Mouse (Mus musculus) MEL (cell line): Measurements from ENCODE around the gene Agpat1. TPM values are rescaled to one million over a fixed set of nuclear protein-coding genes. Genes with fewer than 3 reads are reported as not detected.

ENCODE experiments used
- DNase-seq: peaks from one replicate; pipeline ENCODE4 v3.0.0; 2011; ENCODE audit warnings: low read depth, low spot score
- H3K27ac ChIP-seq: 2 replicates; pipeline ENCODE4 v1.5.1; 2012; ENCODE audit warnings: low read depth, mild to moderate bottlenecking, control low read depth, low read length, moderate library complexity; ENCODE audit not compliant: control insufficient read depth
- H3K27me3 ChIP-seq, 2 experiments: fragments of 150-350 bp in 1 of 2; sonication (generic) in 1 of 2; 2 replicates each; pipeline ENCODE4 v1.6.1; 2012; ENCODE audit warnings: low read length in 2 of 2, mild to moderate bottlenecking in 2 of 2, improper control_type of control experiment in 1 of 2, moderate library complexity in 1 of 2; ENCODE audit not compliant: insufficient read depth in 2 of 2, control insufficient read depth in 1 of 2
- H3K36me3 ChIP-seq, 2 experiments: 2 replicates each; pipeline ENCODE4 v1.6.1; 2012 to 2014; ENCODE audit warnings: low read length in 2 of 2, improper control_type of control experiment in 1 of 2, inconsistent platforms in 1 of 2, mild to moderate bottlenecking in 1 of 2; ENCODE audit not compliant: insufficient read depth in 2 of 2, control insufficient read depth in 1 of 2
- H3K4me1 ChIP-seq, 2 experiments: fragments of 150-350 bp in 1 of 2; sonication (generic) in 1 of 2; 2 replicates each; pipeline ENCODE4 v1.6.1; 2012; ENCODE audit warnings: low read length in 2 of 2, improper control_type of control experiment in 1 of 2, mild to moderate bottlenecking in 1 of 2; ENCODE audit not compliant: insufficient read depth in 2 of 2, control insufficient read depth in 1 of 2
- H3K4me3 ChIP-seq, 2 experiments: fragments of 150-350 bp in 1 of 2; sonication (generic) in 1 of 2; 2 replicates each; pipeline ENCODE4 v1.5.1; 2012; ENCODE audit warnings: low read depth in 2 of 2, low read length in 2 of 2, mild to moderate bottlenecking in 2 of 2, moderate library complexity in 2 of 2, control low read depth in 1 of 2, improper control_type of control experiment in 1 of 2; ENCODE audit not compliant: control insufficient read depth in 1 of 2, insufficient read depth in 1 of 2
- H3K79me2 ChIP-seq: 2 replicates; pipeline ENCODE4 v1.6.1; 2012; ENCODE audit warnings: mild to moderate bottlenecking, low read length, moderate library complexity; ENCODE audit not compliant: control insufficient read depth, poor library complexity, insufficient read depth
- H3K9ac ChIP-seq: 2 replicates; pipeline ENCODE4 v1.6.1; 2012; ENCODE audit warnings: low read depth, mild to moderate bottlenecking, control low read depth, low read length, moderate library complexity; ENCODE audit not compliant: control insufficient read depth, poor library complexity, severe bottlenecking
- H3K9me3 ChIP-seq: fragments of 150-350 bp; sonication (generic); replicated peaks from 2 replicates; pipeline ENCODE4 v1.6.1; 2012; ENCODE audit warnings: mild to moderate bottlenecking, low read length, improper control_type of control experiment, moderate library complexity; ENCODE audit not compliant: insufficient read depth
- E2F4 ChIP-seq: IDR thresholded peaks from 2 replicates; pipeline ENCODE4 v1.6.1; 2011; ENCODE audit warnings: low read depth, low read length, improper control_type of control experiment, borderline replicate concordance
- ELF1 ChIP-seq: IDR thresholded peaks from 2 replicates; pipeline ENCODE4 v1.6.1; 2014; ENCODE audit warnings: low read depth, mild to moderate bottlenecking, inconsistent platforms, low read length, improper control_type of control experiment, moderate library complexity
- EP300 ChIP-seq, 2 experiments: IDR thresholded peaks; 2 replicates each; pipeline ENCODE4 v1.6.1; 2011; ENCODE audit warnings: improper control_type of control experiment in 2 of 2, low read length in 2 of 2, low read depth in 1 of 2, mild to moderate bottlenecking in 1 of 2
- ETS1 ChIP-seq: IDR thresholded peaks from 2 replicates; pipeline ENCODE4 v1.6.1; 2012; ENCODE audit warnings: low read depth, mild to moderate bottlenecking, inconsistent platforms, low read length, improper control_type of control experiment, moderate library complexity
- HCFC1 ChIP-seq: IDR thresholded peaks from 2 replicates; pipeline ENCODE4 v1.6.1; 2012; ENCODE audit warnings: low read depth, mild to moderate bottlenecking, inconsistent platforms, low read length, improper control_type of control experiment, moderate library complexity
- JUND ChIP-seq: IDR thresholded peaks from 2 replicates; pipeline ENCODE4 v1.6.1; 2011; ENCODE audit warnings: low read depth, mild to moderate bottlenecking, improper control_type of control experiment, low read length
- MAFK ChIP-seq: IDR thresholded peaks from 2 replicates; pipeline ENCODE4 v1.6.1; 2011; ENCODE audit warnings: low read depth, mild to moderate bottlenecking, low read length, improper control_type of control experiment, borderline replicate concordance
- MAX ChIP-seq: IDR thresholded peaks from 2 replicates; pipeline ENCODE4 v1.6.1; 2011; ENCODE audit warnings: low read length, improper control_type of control experiment
- MAZ ChIP-seq: IDR thresholded peaks from 2 replicates; pipeline ENCODE4 v1.6.1; 2012; ENCODE audit warnings: low read depth, mild to moderate bottlenecking, inconsistent platforms, low read length, improper control_type of control experiment
- MXI1 ChIP-seq: IDR thresholded peaks from 2 replicates; pipeline ENCODE4 v1.6.1; 2011; ENCODE audit warnings: mild to moderate bottlenecking, low read depth, low read length, improper control_type of control experiment
- NELFE ChIP-seq: IDR thresholded peaks from 2 replicates; pipeline ENCODE4 v1.6.1; 2011; ENCODE audit warnings: low read depth, low read length, improper control_type of control experiment
- NRF1 ChIP-seq: IDR thresholded peaks from 2 replicates; pipeline ENCODE4 v1.6.1; 2014; ENCODE audit warnings: low read depth, mild to moderate bottlenecking, inconsistent platforms, low read length, improper control_type of control experiment, moderate library complexity; ENCODE audit not compliant: poor library complexity, insufficient read depth, severe bottlenecking
- POLR2A ChIP-seq, 2 experiments: IDR thresholded peaks; 2 replicates each; pipeline ENCODE4 v1.6.1; 2011 to 2012; ENCODE audit warnings: low read length in 2 of 2, mild to moderate bottlenecking in 2 of 2, control low read depth in 1 of 2, improper control_type of control experiment in 1 of 2, low read depth in 1 of 2, moderate library complexity in 1 of 2; ENCODE audit not compliant: control insufficient read depth in 1 of 2, insufficient read depth in 1 of 2, poor library complexity in 1 of 2
- POLR2AphosphoS2 ChIP-seq: IDR thresholded peaks from 2 replicates; pipeline ENCODE4 v1.6.1; 2011; ENCODE audit warnings: low read length, improper control_type of control experiment
- SIN3A ChIP-seq: IDR thresholded peaks from 2 replicates; pipeline ENCODE4 v1.6.1; 2012; ENCODE audit warnings: low read length, improper control_type of control experiment, inconsistent platforms
- SMC3 ChIP-seq: IDR thresholded peaks from 2 replicates; pipeline ENCODE4 v1.6.1; 2011; ENCODE audit warnings: low read depth, low read length, improper control_type of control experiment
- TBP ChIP-seq: IDR thresholded peaks from 2 replicates; pipeline ENCODE4 v1.8.0; 2011; ENCODE audit warnings: low read depth, low read length, improper control_type of control experiment
- TCF12 ChIP-seq: IDR thresholded peaks from 2 replicates; pipeline ENCODE4 v1.6.1; 2014; ENCODE audit warnings: low read depth, mild to moderate bottlenecking, inconsistent platforms, low read length, improper control_type of control experiment, moderate library complexity
- USF1 ChIP-seq: IDR thresholded peaks from 2 replicates; pipeline ENCODE4 v1.6.1; 2014; ENCODE audit warnings: low read depth, mild to moderate bottlenecking, inconsistent platforms, low read length, improper control_type of control experiment, moderate library complexity
- ZC3H11A ChIP-seq: IDR thresholded peaks from 2 replicates; pipeline ENCODE4 v1.6.1; 2012; ENCODE audit warnings: low read depth, mild to moderate bottlenecking, inconsistent platforms, low read length, improper control_type of control experiment
- ZMIZ1 ChIP-seq: IDR thresholded peaks from 2 replicates; pipeline ENCODE4 v1.6.1; 2012; ENCODE audit warnings: low read depth, mild to moderate bottlenecking, inconsistent platforms, low read length, improper control_type of control experiment, moderate library complexity
- polyA plus RNA-seq, 2 experiments: library from polyadenylated mRNA; stranded (reverse) in 1 of 2; unstranded in 1 of 2; fragments of >175 nt in 1 of 2; fragments of >200 nt in 1 of 2; gene quantifications; 2 replicates each; pipeline versions ENCODE4 v1.2.1 to v1.2.4; 2012; ENCODE audit warnings: low replicate concordance in 2 of 2, low read depth in 1 of 2; ENCODE audit not compliant: insufficient read length in 2 of 2, insufficient read depth in 1 of 2, missing spikeins in 1 of 2
- total RNA-seq: library from RNA; depleted of rRNA; stranded (reverse); fragments of 300-350 nt; gene quantifications from 2 replicates; pipeline ENCODE4 v1.2.3, GENCODE M21; 2012

Agpat1 gene
- total and polyA plus RNA-seq, 3 experiments = 85.2 to 153 TPM; not detected in 1

- Histone ChIP-seq H3K4me1 (peaks cover 11 to 35% of the 10 kb centered on the region in 2 experiments), H3K9ac (peak overlapping the region; percentile 92), H3K79me2 (peaks cover 9% of the 10 kb centered on the region; the same call in 1 of the 2 replicates), H3K36me3 (peaks cover 0 to 27% of the 10 kb centered on the region in 2 experiments; a peak in 2 of 4 replicates), H3K27ac (peak overlapping the region; percentile 65), H3K4me3 (peak overlapping the region; percentile 92 to 99), H3K27me3 (no peaks in the 10 kb centered on the region), H3K9me3 (no peaks in the 10 kb centered on the region)
- TF ChIP-seq MXI1 = peak; percentile 73
- TF ChIP-seq MAFK = no peak
- no peak for TF ChIP-seq SMC3
- TF ChIP-seq USF1 = 0 out of 2 replicates have a peak, but pooled peaks have one; percentile 16
- TF ChIP-seq E2F4 = 0 out of 2 replicates have a peak, but pooled peaks have one; percentile 21
- TF ChIP-seq SIN3A = peak; percentile 28; the same call in 1 of the 2 replicates
- TF ChIP-seq MAX = peak; percentile 35
- peak; percentile 91 for DNase-seq
These were observed 17.2 kb upstream of the Agpat1 start for GRCm38 (mm10) chr17:34586796-34587422.

- H3K4me1 ChIP-seq = peaks cover 11 to 35% of the 10 kb centered on the region in 2 experiments
These were observed 16.6 kb upstream of the Agpat1 start for GRCm38 (mm10) chr17:34587423-34587811.

More at GRCm38 (mm10) chr17:34587423-34587811, 16.6 kb upstream of the Agpat1 start:
- Histone ChIP-seq H3K4me3 (peak overlapping the region; percentile 92 to 99), H3K36me3 (peaks cover 0 to 27% of the 10 kb centered on the region in 2 experiments; a peak in 2 of 4 replicates), H3K9me3 (no peaks in the 10 kb centered on the region), H3K79me2 (peaks cover 11% of the 10 kb centered on the region; the same call in 1 of the 2 replicates), H3K9ac (peak overlapping the region; percentile 92), H3K27me3 (no peaks in the 10 kb centered on the region), H3K27ac (peak overlapping the region; percentile 73)
- no peak for TF ChIP-seq ETS1
- TF ChIP-seq TBP = peak; percentile 45
- peak; percentile 39; the same call in 1 of the 2 replicates for TF ChIP-seq MAZ
- peak; percentile 46; the same call in 1 of the 2 replicates for TF ChIP-seq TCF12
- no peak for TF ChIP-seq JUND
- TF ChIP-seq HCFC1 = peak; percentile 53
- TF ChIP-seq POLR2AphosphoS2 = peak; percentile 72
- TF ChIP-seq NRF1 = peak; percentile 69
- no peak for TF ChIP-seq ELF1
- TF ChIP-seq SIN3A = peak; percentile 21; the same call in 1 of the 2 replicates
- TF ChIP-seq ZC3H11A = 0 out of 2 replicates have a peak, but pooled peaks have one; percentile 7
- peak in 1 of 2 experiments; percentile 19; a peak in 1 of 4 replicates for TF ChIP-seq EP300 (IDR thresholded peaks at IDR 0.05; ENCODE audit: low read depth in 1 of 2, low read length in 2 of 2)
- peak; percentile 94 for TF ChIP-seq NELFE
- TF ChIP-seq ZMIZ1 = peak; percentile 89
- TF ChIP-seq POLR2A (IDR thresholded peaks at IDR 0.05; ENCODE audit: control insufficient read depth in 1 of 2, insufficient read depth in 1 of 2, low read depth in 1 of 2, low read length in 2 of 2, poor library complexity in 1 of 2) = peak; percentile 67 to 87
- DNase-seq = peak; percentile 95
